Mouse (Mus musculus): ENCODE measurements around the gene Vps26a.

The Vps26a gene

GRCm38 (mm10) chr10:62412906-62413605, 73.5 kb downstream of the Vps26a start:
- no peak for DNase-seq

- peak; percentile 14 for DNase-seq
These were observed 74.9 kb downstream of the Vps26a start for GRCm38 (mm10) chr10:62411431-62412410.

GRCm38 (mm10) chr10:62410943-62411342, 75.7 kb downstream of the Vps26a start:
- DNase-seq = peak; percentile 79

Measured in cerebellum, adult 8-10 months (tissue).